Mouse (Mus musculus): ENCODE data around the gene Zfp513.
"Not testable (repeated sequence)": the region's sequence is repeated elsewhere in the genome, so short reads cannot be mapped to it uniquely, and the experiment has no call there.

Gene Zfp513

GRCm38 (mm10) chr5:31201742-31202590 lies at the start of gene Zfp513:
Zfp513 (minus strand) TSS chr5:31202303.
- DNase-seq (ENCODE audit: low read depth, low spot score): peak; percentile 99

GRCm38 (mm10) chr5:31251541-31252101 lies 49.5 kb upstream of the Zfp513 start, which contains the start of gene Krtcap3:
Krtcap3 (plus strand) TSS chr5:31251691.
- DNase-seq (ENCODE audit: low read depth, low spot score): no peak

- DNase-seq (ENCODE audit: low read depth, low spot score): no peak
Observed at GRCm38 (mm10) chr5:31250716-31251115, 48.6 kb upstream of the Zfp513 start.

- no peak for DNase-seq (ENCODE audit: low read depth, low spot score)
Observed at GRCm38 (mm10) chr5:31242191-31242590, 40.1 kb upstream of the Zfp513 start.

GRCm38 (mm10) chr5:31241522-31242034 lies 39.5 kb upstream of the Zfp513 start:
- DNase-seq (ENCODE audit: low read depth, low spot score): no peak

GRCm38 (mm10) chr5:31240637-31241521 lies 38.8 kb upstream of the Zfp513 start, which contains the start of the genes Nrbp1 and Gm9970:
Nrbp1 (plus strand) TSS chr5:31240864.
Gm9970 (minus strand) TSS chr5:31241232.
- peak; percentile 93 for DNase-seq (ENCODE audit: low read depth, low spot score)

- DNase-seq (ENCODE audit: low read depth, low spot score): no peak
Observed at GRCm38 (mm10) chr5:31226641-31227040, 24.5 kb upstream of the Zfp513 start.

GRCm38 (mm10) chr5:31222696-31223095 lies 20.6 kb upstream of the Zfp513 start:
- no peak for DNase-seq (ENCODE audit: low read depth, low spot score)

GRCm38 (mm10) chr5:31221304-31221945 lies 19.3 kb upstream of the Zfp513 start:
- DNase-seq (ENCODE audit: low read depth, low spot score): no peak

GRCm38 (mm10) chr5:31220448-31221303 lies 18.6 kb upstream of the Zfp513 start, which contains the start of gene Ppm1g:
Ppm1g (minus strand) TSS chr5:31220687.
- peak; percentile 91 for DNase-seq (ENCODE audit: low read depth, low spot score)

- no peak for DNase-seq (ENCODE audit: low read depth, low spot score)
Observed at GRCm38 (mm10) chr5:31219911-31220447, 17.9 kb upstream of the Zfp513 start.

- DNase-seq (ENCODE audit: low read depth, low spot score): no peak
Observed at GRCm38 (mm10) chr5:31219474-31219873, 17.4 kb upstream of the Zfp513 start.

- no peak for DNase-seq (ENCODE audit: low read depth, low spot score)
Observed at GRCm38 (mm10) chr5:31219070-31219469, 17.0 kb upstream of the Zfp513 start.

- no peak for DNase-seq (ENCODE audit: low read depth, low spot score)
Observed at GRCm38 (mm10) chr5:31218294-31218693, 16.2 kb upstream of the Zfp513 start.

GRCm38 (mm10) chr5:31216554-31216953 lies 14.5 kb upstream of the Zfp513 start:
- not testable (repeated sequence) for DNase-seq (ENCODE audit: low read depth, low spot score)

- no peak for DNase-seq (ENCODE audit: low read depth, low spot score)
Observed at GRCm38 (mm10) chr5:31204421-31204820, 2.3 kb upstream of the Zfp513 start.

- no peak for DNase-seq (ENCODE audit: low read depth, low spot score)
Observed at GRCm38 (mm10) chr5:31203866-31204265, 1.8 kb upstream of the Zfp513 start.

GRCm38 (mm10) chr5:31202933-31203332 lies 830 bp upstream of the Zfp513 start:
- no peak for DNase-seq (ENCODE audit: low read depth, low spot score)

GRCm38 (mm10) chr5:31201042-31201741 lies 911 bp downstream of the Zfp513 start:
- no peak for DNase-seq (ENCODE audit: low read depth, low spot score)

Measured in skeletal muscle tissue, adult 2 months (tissue).